Mouse (Mus musculus) liver, postnatal 0 days (tissue): ENCODE results near the gene Adamts16.

Source experiments
- CTCF ChIP-seq: sonication (generic); IDR thresholded peaks from 2 replicates; pipeline ENCODE4 v1.5.1; 2016; ENCODE audit warnings: antibody characterized with exemption, low read depth
- EP300 ChIP-seq: IDR thresholded peaks from 2 replicates; pipeline ENCODE4 v1.6.1; 2016; ENCODE audit warnings: antibody characterized with exemption, low read depth, mild to moderate bottlenecking

- TF ChIP-seq CTCF (no peak), EP300 (no peak)
These were observed 57.5 kb downstream of the Adamts16 start for GRCm38 (mm10) chr13:70784126-70784525.
